Mouse (Mus musculus) C2C12 (cell line): Measurements from ENCODE around the gene Sec22c. TPM values are rescaled to one million over a fixed set of nuclear protein-coding genes. Genes with fewer than 3 reads are reported as not detected.

ENCODE experiments used
- H3K27me3 ChIP-seq: one replicate; pipeline ENCODE4 v1.6.1; 2011; ENCODE audit not compliant: control insufficient read depth, insufficient read depth, insufficient read length
- H3K36me3 ChIP-seq: one replicate; pipeline ENCODE4 v1.6.1; 2011; ENCODE audit not compliant: control insufficient read depth, insufficient read depth
- H3K4me3 ChIP-seq: one replicate; pipeline ENCODE4 v1.5.1; 2011; ENCODE audit warnings: mild to moderate bottlenecking, control low read depth; ENCODE audit not compliant: poor library complexity, insufficient read depth, severe bottlenecking
- H3K79me2 ChIP-seq: one replicate; pipeline ENCODE4 v1.6.1; 2011; ENCODE audit not compliant: control insufficient read depth, insufficient read depth
- H3K79me3 ChIP-seq: one replicate; pipeline ENCODE4 v1.6.1; 2011; ENCODE audit warnings: low read depth, control low read depth
- H3ac ChIP-seq: one replicate; pipeline ENCODE3; 2011; ENCODE audit warnings: low read depth; ENCODE audit not compliant: control insufficient read depth, insufficient read length
- CEBPB ChIP-seq: IDR thresholded peaks from one replicate; pipeline ENCODE4 v1.6.1; 2011; ENCODE audit warnings: low read depth, mild to moderate bottlenecking, control low read depth, moderate library complexity
- CTCF ChIP-seq: IDR thresholded peaks from one replicate; pipeline ENCODE4 v1.5.1; 2011; ENCODE audit not compliant: control insufficient read depth, insufficient read depth, insufficient read length
- FOSL1 ChIP-seq: IDR thresholded peaks from one replicate; pipeline ENCODE4 v1.8.0; 2011; ENCODE audit warnings: mild to moderate bottlenecking, low read length; ENCODE audit not compliant: poor library complexity, insufficient read depth, severe bottlenecking
- MAX ChIP-seq: IDR thresholded peaks from one replicate; pipeline ENCODE4 v1.6.1; 2011; ENCODE audit warnings: mild to moderate bottlenecking, control low read depth
- MYOD1 ChIP-seq: IDR thresholded peaks from one replicate; pipeline ENCODE4 v1.6.1; 2011; ENCODE audit warnings: low read depth; ENCODE audit not compliant: control insufficient read depth, insufficient read length
- MYOG ChIP-seq: IDR thresholded peaks from one replicate; pipeline ENCODE4 v1.6.1; 2011; ENCODE audit not compliant: control insufficient read depth, insufficient read length; ENCODE audit errors: extremely low read depth
- USF1 ChIP-seq: IDR thresholded peaks from one replicate; pipeline ENCODE4 v1.6.1; 2011; ENCODE audit warnings: low read depth, mild to moderate bottlenecking, control low read depth, moderate library complexity
- polyA plus RNA-seq: library from polyadenylated mRNA; unstranded; fragments of >200 nt; fragmentation: generic; extraction: Trizol; gene quantifications from one replicate; pipeline ENCODE4 v1.2.1, GENCODE M21; 2012; ENCODE audit warnings: missing spikeins

The Sec22c gene
- polyA plus RNA-seq, 1 experiment = 8.0 TPM

DNA sequence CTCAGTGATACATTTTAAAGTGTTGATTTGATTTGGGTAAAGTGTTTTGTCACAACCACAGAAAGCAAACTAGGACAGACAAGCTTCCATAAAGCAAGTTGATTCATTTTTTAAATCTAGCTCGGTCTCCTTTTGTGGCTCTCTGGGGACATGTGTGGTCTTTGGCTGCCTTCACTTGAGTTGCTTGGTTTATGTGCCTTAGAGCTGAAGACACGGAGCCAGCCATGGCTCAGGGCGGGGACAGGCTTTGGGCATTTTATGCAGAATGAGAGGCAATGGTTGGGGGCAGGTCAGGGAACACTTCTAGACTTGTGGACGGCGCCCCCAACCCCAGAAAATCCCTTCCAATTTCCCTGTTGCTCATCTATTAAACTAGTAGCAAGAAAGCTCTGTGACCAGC, 31.6 kb downstream of the Sec22c start:
- Histone ChIP-seq H3ac (no peak overlapping the region), H3K4me3 (no peak overlapping the region), H3K79me3 (no peaks in the 10 kb centered on the region), H3K27me3 (no peaks in the 10 kb centered on the region), H3K36me3 (no peaks in the 10 kb centered on the region), H3K79me2 (no peaks in the 10 kb centered on the region)
- no peak for TF ChIP-seq CEBPB
- TF ChIP-seq USF1 = no peak
- TF ChIP-seq MYOD1 = no peak
- no peak for TF ChIP-seq MYOG
- no peak for TF ChIP-seq FOSL1
- no peak for TF ChIP-seq MAX
- no peak for TF ChIP-seq CTCF

DNA sequence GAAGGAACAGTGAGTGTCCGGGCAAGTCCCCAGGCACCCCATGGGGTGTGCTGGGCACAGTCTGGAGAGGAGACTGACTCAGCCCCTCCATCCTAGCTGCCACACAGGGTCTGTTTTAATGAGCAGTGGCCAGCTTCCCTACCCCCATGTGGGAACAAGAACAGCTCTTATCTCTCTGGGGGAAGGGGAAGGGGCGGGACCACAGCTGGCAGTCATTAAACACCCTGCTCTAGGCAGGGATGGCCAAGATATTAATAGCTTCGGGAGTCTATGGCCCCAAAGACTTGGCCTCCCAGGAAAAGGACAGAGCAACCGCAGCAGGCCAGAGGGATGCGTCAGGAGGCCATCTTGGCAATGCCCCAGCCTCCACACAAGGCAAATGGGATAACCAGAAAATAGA, 33.0 kb downstream of the Sec22c start:
- Histone ChIP-seq H3K4me3 (no peak overlapping the region), H3K36me3 (no peaks in the 10 kb centered on the region), H3ac (no peak overlapping the region), H3K79me3 (no peaks in the 10 kb centered on the region), H3K79me2 (no peaks in the 10 kb centered on the region), H3K27me3 (no peaks in the 10 kb centered on the region)
- TF ChIP-seq MYOD1 (peak; percentile 65), FOSL1 (peak; percentile 2), CEBPB (no peak), USF1 (no peak), MAX (no peak), CTCF (no peak), MYOG (no peak)

DNA sequence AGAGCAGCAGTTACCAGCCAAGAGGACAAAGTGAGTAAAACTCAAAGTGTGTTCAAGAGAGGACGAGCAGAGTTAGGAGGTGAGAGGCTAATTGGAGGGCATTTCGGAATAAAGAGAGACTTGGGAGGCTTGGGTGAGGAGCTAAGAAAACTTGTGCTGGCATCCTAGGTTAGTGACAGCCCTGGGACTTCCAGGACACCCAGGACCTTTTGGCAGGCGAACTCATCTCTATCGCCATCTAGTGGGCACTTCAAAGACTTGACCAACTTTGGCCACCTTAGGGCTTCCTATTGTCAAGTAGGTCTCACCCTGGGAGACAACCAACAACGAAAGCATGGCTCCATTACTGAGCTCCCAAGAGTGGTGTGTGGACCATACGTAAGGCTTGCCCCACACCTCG, 34.0 kb downstream of the Sec22c start:
- H3K79me2 ChIP-seq = no peaks in the 10 kb centered on the region

DNA sequence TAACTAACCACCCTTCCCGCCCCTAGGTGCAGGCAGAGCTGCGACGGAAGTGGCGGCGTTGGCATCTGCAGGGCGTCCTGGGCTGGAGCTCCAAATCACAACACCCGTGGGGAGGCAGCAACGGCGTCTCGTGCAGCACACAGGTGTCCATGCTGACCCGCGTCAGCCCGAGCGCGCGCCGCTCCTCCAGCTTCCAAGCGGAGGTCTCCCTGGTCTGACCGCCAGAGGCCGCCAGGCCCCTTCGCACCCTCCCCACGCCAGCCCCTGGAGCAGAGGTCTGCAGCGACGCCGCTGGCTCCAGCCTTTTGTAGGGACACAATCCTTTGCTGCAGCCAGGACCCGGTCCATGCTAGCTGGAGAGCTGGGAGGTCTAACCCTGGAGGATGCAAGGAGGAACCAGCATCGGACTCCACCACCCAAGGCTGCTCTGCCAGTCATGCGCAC, 35.9 kb downstream of the Sec22c start:
- Histone ChIP-seq H3K4me3 (no peak overlapping the region), H3ac (no peak overlapping the region), H3K36me3 (no peaks in the 10 kb centered on the region), H3K79me2 (no peaks in the 10 kb centered on the region), H3K27me3 (no peaks in the 10 kb centered on the region), H3K79me3 (no peaks in the 10 kb centered on the region)
- TF ChIP-seq CTCF (peak; percentile 95), FOSL1 (no peak)

More for the DNA sequence above, 34.0 kb downstream of the Sec22c start:
- Histone ChIP-seq H3K36me3 (no peaks in the 10 kb centered on the region), H3K79me3 (no peaks in the 10 kb centered on the region), H3ac (no peak overlapping the region), H3K4me3 (no peak overlapping the region), H3K27me3 (no peaks in the 10 kb centered on the region)
- TF ChIP-seq MYOG (no peak), MYOD1 (no peak), CEBPB (no peak), CTCF (peak; percentile 17), MAX (no peak)

DNA sequence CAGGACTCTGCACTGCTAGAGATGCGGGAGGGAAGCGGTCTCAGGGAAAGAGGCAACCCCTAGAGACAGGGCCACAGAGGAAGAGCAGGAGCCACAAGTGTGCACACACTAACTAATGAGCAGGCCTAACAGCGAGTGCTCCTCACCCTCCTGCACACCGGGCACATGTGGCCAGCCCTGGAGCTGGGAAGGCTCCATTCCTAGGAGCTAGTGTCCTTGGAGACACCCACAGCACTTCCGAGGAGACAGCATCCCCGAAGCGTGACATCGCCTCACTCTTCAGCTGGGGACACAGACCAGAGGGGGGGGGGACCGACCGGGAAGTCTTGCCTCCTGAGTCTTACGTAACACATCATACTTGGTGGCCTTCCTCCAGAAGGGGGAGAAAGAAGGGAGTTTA, 37.5 kb downstream of the Sec22c start:
- Histone ChIP-seq H3K79me2 (no peaks in the 10 kb centered on the region), H3ac (no peak overlapping the region), H3K79me3 (no peaks in the 10 kb centered on the region), H3K4me3 (no peak overlapping the region), H3K27me3 (no peaks in the 10 kb centered on the region), H3K36me3 (no peaks in the 10 kb centered on the region)
- TF ChIP-seq USF1 = no peak
- no peak for TF ChIP-seq CEBPB
- TF ChIP-seq MYOD1 = no peak
- TF ChIP-seq MYOG = no peak
- TF ChIP-seq FOSL1 = no peak
- no peak for TF ChIP-seq CTCF
- no peak for TF ChIP-seq MAX

DNA sequence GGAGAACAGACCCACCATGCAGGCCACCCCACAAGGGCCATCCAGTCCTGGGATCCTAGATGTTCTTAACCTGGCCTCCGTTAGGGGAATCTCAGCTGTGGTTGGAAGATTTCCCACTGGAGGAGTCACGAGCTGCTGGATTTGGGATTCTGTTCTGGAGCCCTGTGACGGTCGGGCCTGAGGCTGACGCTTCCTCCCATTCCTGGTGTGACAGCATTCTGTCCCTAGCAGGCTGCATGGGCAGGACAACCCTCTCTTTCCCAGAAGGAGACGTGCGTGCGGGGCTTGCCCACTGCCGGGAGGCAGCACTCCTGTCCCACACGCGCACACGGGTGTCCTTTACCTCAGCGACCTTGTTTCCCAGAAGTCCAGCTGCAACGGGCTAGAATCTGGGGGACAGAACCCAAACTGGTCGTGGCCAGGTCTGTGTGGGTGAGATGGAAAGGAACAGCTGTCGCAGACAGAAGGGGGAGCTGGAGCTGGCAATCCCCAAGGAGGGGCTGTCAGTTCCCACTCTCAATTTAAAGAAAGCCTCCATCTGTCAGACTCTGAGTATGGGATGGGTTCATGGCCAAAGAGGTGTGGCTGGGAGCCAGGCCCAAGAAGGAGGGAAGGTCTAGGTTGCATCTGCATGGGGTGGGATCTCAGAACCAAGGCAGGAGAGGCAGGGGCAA, 38.2 kb downstream of the Sec22c start:
- no peaks in the 10 kb centered on the region for H3K79me3 ChIP-seq
- no peaks in the 10 kb centered on the region for H3K36me3 ChIP-seq
- H3K27me3 ChIP-seq = no peaks in the 10 kb centered on the region
- H3ac ChIP-seq = no peak overlapping the region
- H3K4me3 ChIP-seq = no peak overlapping the region
- no peak for TF ChIP-seq CTCF
- no peak for TF ChIP-seq FOSL1
- no peak for TF ChIP-seq MAX
- TF ChIP-seq USF1 = no peak
- no peaks in the 10 kb centered on the region for H3K79me2 ChIP-seq
